Mouse (Mus musculus): ENCODE results near the gene Bin2. TPM values are rescaled to one million over a fixed set of nuclear protein-coding genes. Genes with fewer than 3 reads are reported as not detected.
A peak's percentile ranks its signal among the peaks of the same experiment; 100 is the strongest.

Bin2 gene
- total RNA-seq, 2 experiments from 2014 or later: 1.6 to 2.0 TPM

- no peak for DNase-seq
These were observed 12.4 kb upstream of the Bin2 start for GRCm38 (mm10) chr15:100681770-100682169.

- no peak for DNase-seq
These were observed 11.0 kb upstream of the Bin2 start for GRCm38 (mm10) chr15:100680381-100680780.

GRCm38 (mm10) chr15:100679005-100679404, 9.7 kb upstream of the Bin2 start:
- no peak for DNase-seq

GRCm38 (mm10) chr15:100678581-100678980, 9.2 kb upstream of the Bin2 start:
- DNase-seq: no peak

- no peak for DNase-seq
These were observed 8.3 kb upstream of the Bin2 start for GRCm38 (mm10) chr15:100677675-100678074.

- DNase-seq: no peak
These were observed 7.2 kb upstream of the Bin2 start for GRCm38 (mm10) chr15:100676521-100676920.

GRCm38 (mm10) chr15:100675486-100675885, 6.1 kb upstream of the Bin2 start:
- no peak for DNase-seq

- no peak for DNase-seq
These were observed 5.2 kb upstream of the Bin2 start for GRCm38 (mm10) chr15:100674566-100674965.

- DNase-seq: no peak
These were observed 4.4 kb upstream of the Bin2 start for GRCm38 (mm10) chr15:100673585-100674391.

GRCm38 (mm10) chr15:100670833-100671232, 1.5 kb upstream of the Bin2 start:
- DNase-seq: no peak

- DNase-seq: no peak
These were observed 651 bp upstream of the Bin2 start for GRCm38 (mm10) chr15:100670004-100670403.

GRCm38 (mm10) chr15:100667871-100668545, 1.3 kb downstream of the Bin2 start:
- DNase-seq: no peak

GRCm38 (mm10) chr15:100667420-100667819, 1.9 kb downstream of the Bin2 start:
- DNase-seq: no peak

- DNase-seq: no peak
These were observed 2.5 kb downstream of the Bin2 start for GRCm38 (mm10) chr15:100666851-100667250.

GRCm38 (mm10) chr15:100666219-100666696, 3.1 kb downstream of the Bin2 start:
- DNase-seq: peak; percentile 35

- DNase-seq: no peak
These were observed 3.7 kb downstream of the Bin2 start for GRCm38 (mm10) chr15:100665411-100666218.

- DNase-seq: no peak
These were observed 4.5 kb downstream of the Bin2 start for GRCm38 (mm10) chr15:100664813-100665274.

GRCm38 (mm10) chr15:100660805-100661204, 8.5 kb downstream of the Bin2 start:
- DNase-seq: no peak

GRCm38 (mm10) chr15:100660306-100660705, 9.0 kb downstream of the Bin2 start:
- no peak for DNase-seq

GRCm38 (mm10) chr15:100655201-100655600, 14.2 kb downstream of the Bin2 start:
- no peak for DNase-seq

- no peak for DNase-seq
These were observed 15.1 kb downstream of the Bin2 start for GRCm38 (mm10) chr15:100654271-100654670.

GRCm38 (mm10) chr15:100651610-100652009, 17.7 kb downstream of the Bin2 start:
- no peak for DNase-seq

- no peak for DNase-seq
These were observed 19.2 kb downstream of the Bin2 start for GRCm38 (mm10) chr15:100650111-100650510.
